Mouse (Mus musculus) spleen, postnatal 10 days (tissue): Measurements from ENCODE around the gene Mkln1.

ENCODE experiments used
- DNase-seq, 2 experiments: peaks; one replicate each; pipeline ENCODE4 v3.0.0; 2021 to 2022; ENCODE audit warnings: low spot score in 2 of 2

Gene Mkln1

GRCm38 (mm10) chr6:31513726-31514125 lies 115.2 kb downstream of the Mkln1 start:
- DNase-seq: no peak

- DNase-seq: peak in 1 of 2 experiments; percentile 13
Measured at GRCm38 (mm10) chr6:31517681-31518337, 119.3 kb downstream of the Mkln1 start.

GRCm38 (mm10) chr6:31518338-31518698 lies 119.8 kb downstream of the Mkln1 start:
- DNase-seq: peak in 1 of 2 experiments; percentile 11

GRCm38 (mm10) chr6:31519001-31519471 lies 120.5 kb downstream of the Mkln1 start:
- DNase-seq: peak in 1 of 2 experiments; percentile 63

GRCm38 (mm10) chr6:31520486-31521215 lies 122.1 kb downstream of the Mkln1 start:
- peak in 1 of 2 experiments; percentile 11 for DNase-seq

GRCm38 (mm10) chr6:31521491-31522355 lies 123.2 kb downstream of the Mkln1 start:
- DNase-seq: no peak

- no peak for DNase-seq
Measured at GRCm38 (mm10) chr6:31522478-31522877, 123.9 kb downstream of the Mkln1 start.

- no peak for DNase-seq
Measured at GRCm38 (mm10) chr6:31523039-31523438, 124.5 kb downstream of the Mkln1 start.

GRCm38 (mm10) chr6:31523657-31524056 lies 125.1 kb downstream of the Mkln1 start:
- no peak for DNase-seq

- DNase-seq: no peak
Measured at GRCm38 (mm10) chr6:31524121-31524520, 125.6 kb downstream of the Mkln1 start.

- no peak for DNase-seq
Measured at GRCm38 (mm10) chr6:31524647-31525046, 126.1 kb downstream of the Mkln1 start.

GRCm38 (mm10) chr6:31525231-31525900 lies 126.8 kb downstream of the Mkln1 start:
- peak; percentile 44 to 70 for DNase-seq

- no peak for DNase-seq
Measured at GRCm38 (mm10) chr6:31526929-31527328, 128.4 kb downstream of the Mkln1 start.

- peak; percentile 52 to 69 for DNase-seq
Measured at GRCm38 (mm10) chr6:31527897-31528296, 129.4 kb downstream of the Mkln1 start.

GRCm38 (mm10) chr6:31528339-31528738 lies 129.8 kb downstream of the Mkln1 start:
- no peak for DNase-seq

GRCm38 (mm10) chr6:31531880-31532279 lies 133.3 kb downstream of the Mkln1 start:
- DNase-seq: no peak

GRCm38 (mm10) chr6:31534705-31535104 lies 136.2 kb downstream of the Mkln1 start:
- DNase-seq: no peak

GRCm38 (mm10) chr6:31537193-31537592 lies 138.7 kb downstream of the Mkln1 start:
- DNase-seq: no peak

- DNase-seq: no peak
Measured at GRCm38 (mm10) chr6:31538112-31538511, 139.6 kb downstream of the Mkln1 start.

GRCm38 (mm10) chr6:31540018-31540417 lies 141.5 kb downstream of the Mkln1 start:
- no peak for DNase-seq

- DNase-seq: no peak
Measured at GRCm38 (mm10) chr6:31544318-31544717, 145.8 kb downstream of the Mkln1 start.
